Mouse (Mus musculus): ENCODE measurements around the gene Atp6v0a1. TPM values are rescaled to one million over a fixed set of nuclear protein-coding genes. Genes with fewer than 3 reads are reported as not detected.

Gene Atp6v0a1
- polyA plus RNA-seq, 1 experiment from 2014 or later, result 26.9 TPM

GRCm38 (mm10) chr11:101071810-101072428 lies 62.7 kb downstream of the Atp6v0a1 start:
- H3K9ac ChIP-seq (replicated peaks), result no peak overlapping the region
- WGBS, result 67% methylated on average over 14 of the region's 14 CpGs
- H3K4me2 ChIP-seq, result no peak overlapping the region
- H3K27me3 ChIP-seq, result peaks cover 50% of the 10 kb centered on the region
- H3K27ac ChIP-seq, result no peak overlapping the region
- H3K9me3 ChIP-seq, result no peaks in the 10 kb centered on the region
- peaks cover 14% of the 10 kb centered on the region for H3K4me1 ChIP-seq (replicated peaks)
- no peaks in the 10 kb centered on the region for H3K36me3 ChIP-seq
- ATAC-seq (ENCODE audit: insufficient number of reproducible peaks, insufficient read depth, low FRiP score, low TSS enrichment, low read depth), result no peak
- H3K4me3 ChIP-seq (replicated peaks), result no peak overlapping the region

- Histone ChIP-seq H3K27ac (no peak within 1 kb of the TSS), H3K4me1 (replicated peaks) (peaks cover 8% of the 10 kb centered on the region), H3K9me3 (no peaks in the 10 kb centered on the region), H3K9ac (replicated peaks) (no peak within 1 kb of the TSS), H3K27me3 (peaks cover 69% of the 10 kb centered on the region), H3K4me3 (replicated peaks) (0 out of 2 replicates have a peak within 1 kb of the TSS, but pooled peaks have one; percentile 16), H3K4me2 (no peak within 1 kb of the TSS; the same call in 1 of the 2 replicates), H3K36me3 (no peaks in the 10 kb centered on the region)
- WGBS, result 71% methylated on average over 9 of the region's 9 CpGs
- no peak for ATAC-seq (ENCODE audit: insufficient number of reproducible peaks, insufficient read depth, low FRiP score, low TSS enrichment, low read depth)
These were observed 68.9 kb downstream of the Atp6v0a1 start, which contains the start of gene Hsd17b1 for GRCm38 (mm10) chr11:101078121-101078520. Gene Hsd17b1, plus strand, starts transcription at chr11:101078411.

GRCm38 (mm10) chr11:101079746-101080145 lies 70.5 kb downstream of the Atp6v0a1 start:
- 3% methylated on average over 27 of the region's 27 CpGs for WGBS
- H3K4me2 ChIP-seq, result peak overlapping the region; percentile 11
- ATAC-seq (ENCODE audit: insufficient number of reproducible peaks, insufficient read depth, low FRiP score, low TSS enrichment, low read depth), result no peak
- peaks cover 2% of the 10 kb centered on the region for H3K36me3 ChIP-seq
- peaks cover 62% of the 10 kb centered on the region for H3K27me3 ChIP-seq
- no peak overlapping the region for H3K27ac ChIP-seq
- no peak overlapping the region for H3K9ac ChIP-seq (replicated peaks)
- no peaks in the 10 kb centered on the region for H3K9me3 ChIP-seq
- peak overlapping the region; percentile 16; the same call in 1 of the 2 replicates for H3K4me3 ChIP-seq (replicated peaks)
- H3K4me1 ChIP-seq (replicated peaks), result peaks cover 14% of the 10 kb centered on the region

GRCm38 (mm10) chr11:101080421-101080820 lies 71.2 kb downstream of the Atp6v0a1 start:
- Histone ChIP-seq H3K27ac (no peak overlapping the region), H3K27me3 (peaks cover 62% of the 10 kb centered on the region), H3K4me3 (replicated peaks) (no peak overlapping the region), H3K9ac (replicated peaks) (no peak overlapping the region), H3K4me2 (no peak overlapping the region), H3K9me3 (no peaks in the 10 kb centered on the region), H3K4me1 (replicated peaks) (peaks cover 14% of the 10 kb centered on the region), H3K36me3 (peaks cover 9% of the 10 kb centered on the region)
- no peak for ATAC-seq (ENCODE audit: insufficient number of reproducible peaks, insufficient read depth, low FRiP score, low TSS enrichment, low read depth)
- 61% methylated on average over 5 of the region's 5 CpGs for WGBS

GRCm38 (mm10) chr11:101081659-101082058 lies 72.4 kb downstream of the Atp6v0a1 start:
- 7% methylated on average over 10 of the region's 10 CpGs for WGBS

GRCm38 (mm10) chr11:101082208-101083082 lies 73.2 kb downstream of the Atp6v0a1 start, which contains the start of gene Coasy:
Gene Coasy, plus strand, starts transcription at chr11:101082565.
- H3K4me2 ChIP-seq, result peak within 1 kb of the TSS; percentile 99
- H3K27me3 ChIP-seq, result peaks cover 45% of the 10 kb centered on the region
- ATAC-seq (ENCODE audit: insufficient number of reproducible peaks, insufficient read depth, low FRiP score, low TSS enrichment, low read depth), result peak; percentile 73
- under 1% methylated on average over 51 of the region's 51 CpGs for WGBS
- peak within 1 kb of the TSS; percentile 88 for H3K27ac ChIP-seq
- H3K36me3 ChIP-seq, result peaks cover 15% of the 10 kb centered on the region
- H3K4me1 ChIP-seq (replicated peaks), result peaks cover 25% of the 10 kb centered on the region
- peak within 1 kb of the TSS; percentile 86 for H3K4me3 ChIP-seq (replicated peaks)
- no peaks in the 10 kb centered on the region for H3K9me3 ChIP-seq
- peak within 1 kb of the TSS; percentile 88 for H3K9ac ChIP-seq (replicated peaks)

More at GRCm38 (mm10) chr11:101081659-101082058, 72.4 kb downstream of the Atp6v0a1 start:
- peaks cover 53% of the 10 kb centered on the region for H3K27me3 ChIP-seq
- peak overlapping the region; percentile 99 for H3K4me2 ChIP-seq
- no peak for ATAC-seq (ENCODE audit: insufficient number of reproducible peaks, insufficient read depth, low FRiP score, low TSS enrichment, low read depth)
- H3K27ac ChIP-seq, result no peak overlapping the region
- no peaks in the 10 kb centered on the region for H3K9me3 ChIP-seq
- H3K9ac ChIP-seq (replicated peaks), result peak overlapping the region; percentile 35
- H3K4me1 ChIP-seq (replicated peaks), result peaks cover 24% of the 10 kb centered on the region
- peaks cover 15% of the 10 kb centered on the region for H3K36me3 ChIP-seq
- peak overlapping the region; percentile 86 for H3K4me3 ChIP-seq (replicated peaks)

- ATAC-seq (ENCODE audit: insufficient number of reproducible peaks, insufficient read depth, low FRiP score, low TSS enrichment, low read depth), result 0 out of 2 replicates have a peak, but pooled peaks have one; percentile 1
- H3K27ac ChIP-seq, result peak overlapping the region; percentile 88
- H3K4me1 ChIP-seq (replicated peaks), result peaks cover 32% of the 10 kb centered on the region
These were observed 73.9 kb downstream of the Atp6v0a1 start for GRCm38 (mm10) chr11:101083083-101083697.

GRCm38 (mm10) chr11:101084246-101084645 lies 75.0 kb downstream of the Atp6v0a1 start:
- H3K4me2 ChIP-seq, result no peak overlapping the region
- no peak overlapping the region for H3K9ac ChIP-seq (replicated peaks)
- peaks cover 27% of the 10 kb centered on the region for H3K27me3 ChIP-seq
- H3K4me3 ChIP-seq (replicated peaks), result no peak overlapping the region
- peaks cover 23% of the 10 kb centered on the region for H3K36me3 ChIP-seq
- no peaks in the 10 kb centered on the region for H3K9me3 ChIP-seq
- peaks cover 36% of the 10 kb centered on the region for H3K4me1 ChIP-seq (replicated peaks)
- no peak for ATAC-seq (ENCODE audit: insufficient number of reproducible peaks, insufficient read depth, low FRiP score, low TSS enrichment, low read depth)
- no peak overlapping the region for H3K27ac ChIP-seq
- 85% methylated on average over 14 of the region's 14 CpGs for WGBS

More at GRCm38 (mm10) chr11:101083083-101083697, 73.9 kb downstream of the Atp6v0a1 start:
- Histone ChIP-seq H3K27me3 (peaks cover 38% of the 10 kb centered on the region), H3K4me2 (peak overlapping the region; percentile 99), H3K4me3 (replicated peaks) (peak overlapping the region; percentile 86), H3K36me3 (peaks cover 15% of the 10 kb centered on the region), H3K9ac (replicated peaks) (peak overlapping the region; percentile 88), H3K9me3 (no peaks in the 10 kb centered on the region)
- 33% methylated on average over 19 of the region's 19 CpGs for WGBS

GRCm38 (mm10) chr11:101084811-101085210 lies 75.6 kb downstream of the Atp6v0a1 start:
- H3K27me3 ChIP-seq, result peaks cover 21% of the 10 kb centered on the region
- ATAC-seq (ENCODE audit: insufficient number of reproducible peaks, insufficient read depth, low FRiP score, low TSS enrichment, low read depth), result no peak
- no peak overlapping the region for H3K9ac ChIP-seq (replicated peaks)
- 93% methylated on average over 12 of the region's 12 CpGs for WGBS
- H3K27ac ChIP-seq, result no peak overlapping the region
- H3K4me2 ChIP-seq, result no peak overlapping the region
- no peaks in the 10 kb centered on the region for H3K9me3 ChIP-seq
- H3K36me3 ChIP-seq, result peaks cover 29% of the 10 kb centered on the region
- H3K4me3 ChIP-seq (replicated peaks), result no peak overlapping the region
- H3K4me1 ChIP-seq (replicated peaks), result peaks cover 32% of the 10 kb centered on the region

- Histone ChIP-seq H3K9ac (replicated peaks) (no peak overlapping the region), H3K4me3 (replicated peaks) (no peak overlapping the region), H3K27ac (peak overlapping the region; percentile 83; the same call in 1 of the 2 replicates), H3K27me3 (peaks cover 12% of the 10 kb centered on the region), H3K4me1 (replicated peaks) (peaks cover 30% of the 10 kb centered on the region), H3K36me3 (peaks cover 38% of the 10 kb centered on the region), H3K9me3 (no peaks in the 10 kb centered on the region), H3K4me2 (0 out of 2 replicates have a peak overlapping the region, but pooled peaks have one; percentile 93)
- 92% methylated on average over 18 of the region's 18 CpGs for WGBS
- no peak for ATAC-seq (ENCODE audit: insufficient number of reproducible peaks, insufficient read depth, low FRiP score, low TSS enrichment, low read depth)
These were observed 76.5 kb downstream of the Atp6v0a1 start for GRCm38 (mm10) chr11:101085617-101086322.

Measured in limb, embryonic 12.5 days (tissue).